In genomic region chr6:137935341-137935740, GRCm38 (mm10) we compare ENCODE assay signal across 8 mouse cellular contexts.
A peak's percentile ranks its signal among the peaks of the same experiment; 100 is the strongest.
DNase-seq lines count a peak whose midpoint lies in the region.

No protein-coding gene starts in this region.

- intact Hi-C loops in gastrocnemius, postnatal 14 days (cut with DNase I; ENCODE audit: low total_unique reads), result no loop called here
- intact Hi-C loops in left cerebral cortex, postnatal 25 days (cut with DNase I), result loop anchor here (1.0 kb wide), 1 partner anchor 64 kb away; no protein-coding TSS in a partner anchor

- peak; percentile 5 for DNase-seq in gastrocnemius, postnatal 14 days
- DNase-seq in gastrocnemius, adult 18-20 months (ENCODE audit: low spot score), result no peak
- DNase-seq in NIH3T3 (ENCODE audit: low read depth), result peak; percentile 59
- peak; percentile 9 to 72 for DNase-seq in frontal cortex, adult 2 months (ENCODE audit: extremely low spot score in 1 of 2, low spot score in 1 of 2)
- peak; percentile 42 to 70 for DNase-seq in left cerebral cortex, postnatal 25 days (ENCODE audit: low spot score in 2 of 2)
- DNase-seq in skeletal muscle tissue, adult 2 months (ENCODE audit: low read depth, low spot score), result peak; percentile 1
- no peak for DNase-seq in gastrocnemius, adult 8-10 months (ENCODE audit: low spot score in 2 of 2)
- no peak for DNase-seq in yolk sac, embryonic 10.5 days (ENCODE audit: low spot score)

Comparison
In these comparisons a context has a peak if more than half of its experiments do, and no peak if none do; other contexts are left out.
1. DNase-seq: peak in gastrocnemius, postnatal 14 days (single experiment), NIH3T3 (single experiment), frontal cortex, adult 2 months (2 of 2), left cerebral cortex, postnatal 25 days (2 of 2) and skeletal muscle tissue, adult 2 months (single experiment); none in gastrocnemius, adult 18-20 months (single experiment), gastrocnemius, adult 8-10 months (0 of 2) and yolk sac, embryonic 10.5 days (single experiment).